Mouse (Mus musculus): Measurements from ENCODE around the gene Aicda.
"Not testable (repeated sequence)": the region's sequence is repeated elsewhere in the genome, so short reads cannot be mapped to it uniquely, and the experiment has no call there.

Gene Aicda

GRCm38 (mm10) chr6:122553606-122554005, at the start of gene Aicda:
Gene Aicda, plus strand, starts transcription at chr6:122553801.
- DNase-seq: no peak

- no peak for DNase-seq
Observed at GRCm38 (mm10) chr6:122505041-122505440, 48.6 kb upstream of the Aicda start.

GRCm38 (mm10) chr6:122505545-122505944, 48.1 kb upstream of the Aicda start, which contains the start of gene Mfap5:
Gene Mfap5, plus strand, starts transcription at chr6:122505845.
- no peak for DNase-seq

GRCm38 (mm10) chr6:122508494-122508893, 45.1 kb upstream of the Aicda start:
- no peak for DNase-seq

GRCm38 (mm10) chr6:122512914-122513878, 40.4 kb upstream of the Aicda start:
- no peak for DNase-seq

GRCm38 (mm10) chr6:122514312-122514711, 39.3 kb upstream of the Aicda start:
- no peak for DNase-seq

- DNase-seq: not testable (repeated sequence)
Observed at GRCm38 (mm10) chr6:122515762-122516161, 37.8 kb upstream of the Aicda start.

GRCm38 (mm10) chr6:122517668-122518067, 35.9 kb upstream of the Aicda start:
- no peak for DNase-seq

GRCm38 (mm10) chr6:122519384-122519783, 34.2 kb upstream of the Aicda start:
- no peak for DNase-seq

- no peak for DNase-seq
Observed at GRCm38 (mm10) chr6:122522595-122522994, 31.0 kb upstream of the Aicda start.

GRCm38 (mm10) chr6:122523289-122523688, 30.3 kb upstream of the Aicda start:
- no peak for DNase-seq

- no peak for DNase-seq
Observed at GRCm38 (mm10) chr6:122527596-122527995, 26.0 kb upstream of the Aicda start.

- no peak for DNase-seq
Observed at GRCm38 (mm10) chr6:122528136-122528535, 25.5 kb upstream of the Aicda start.

- no peak for DNase-seq
Observed at GRCm38 (mm10) chr6:122531466-122532174, 22.0 kb upstream of the Aicda start.

- DNase-seq: peak; percentile 73
Observed at GRCm38 (mm10) chr6:122532883-122533302, 20.7 kb upstream of the Aicda start.

GRCm38 (mm10) chr6:122534032-122534431, 19.6 kb upstream of the Aicda start:
- DNase-seq: no peak

- DNase-seq: no peak
Observed at GRCm38 (mm10) chr6:122539564-122539963, 14.0 kb upstream of the Aicda start.

- DNase-seq: not testable (repeated sequence)
Observed at GRCm38 (mm10) chr6:122542459-122542858, 11.1 kb upstream of the Aicda start.

GRCm38 (mm10) chr6:122543574-122543973, 10.0 kb upstream of the Aicda start:
- no peak for DNase-seq

GRCm38 (mm10) chr6:122544672-122545071, 8.9 kb upstream of the Aicda start:
- DNase-seq: no peak

GRCm38 (mm10) chr6:122545289-122545882, 8.2 kb upstream of the Aicda start:
- DNase-seq: no peak

- no peak for DNase-seq
Observed at GRCm38 (mm10) chr6:122545948-122546347, 7.7 kb upstream of the Aicda start.

GRCm38 (mm10) chr6:122554102-122554501, 501 bp downstream of the Aicda start:
- DNase-seq: no peak
